Mouse (Mus musculus): ENCODE measurements around the gene Car6.
A peak's percentile ranks its signal among the peaks of the same experiment; 100 is the strongest.

Gene Car6

GRCm38 (mm10) chr4:150177122-150177521 lies 24.0 kb downstream of the Car6 start:
- DNase-seq, result no peak

GRCm38 (mm10) chr4:150176535-150176934 lies 24.6 kb downstream of the Car6 start:
- peak; percentile 42 for DNase-seq

- no peak for DNase-seq
Observed at GRCm38 (mm10) chr4:150174027-150174426, 27.1 kb downstream of the Car6 start.

- peak; percentile 45 for DNase-seq
Observed at GRCm38 (mm10) chr4:150173281-150173680, 27.9 kb downstream of the Car6 start.

GRCm38 (mm10) chr4:150172107-150172506 lies 29.0 kb downstream of the Car6 start:
- no peak for DNase-seq

- DNase-seq, result no peak
Observed at GRCm38 (mm10) chr4:150168406-150168805, 32.7 kb downstream of the Car6 start.

- DNase-seq, result no peak
Observed at GRCm38 (mm10) chr4:150164875-150165274, 36.3 kb downstream of the Car6 start.

- DNase-seq, result no peak
Observed at GRCm38 (mm10) chr4:150162561-150163169, 38.5 kb downstream of the Car6 start.

GRCm38 (mm10) chr4:150159458-150159857 lies 41.7 kb downstream of the Car6 start:
- DNase-seq, result no peak

GRCm38 (mm10) chr4:150157348-150157882 lies 43.7 kb downstream of the Car6 start:
- no peak for DNase-seq

- DNase-seq, result no peak
Observed at GRCm38 (mm10) chr4:150155731-150156130, 45.4 kb downstream of the Car6 start.

- no peak for DNase-seq
Observed at GRCm38 (mm10) chr4:150155301-150155700, 45.8 kb downstream of the Car6 start.

- DNase-seq, result no peak
Observed at GRCm38 (mm10) chr4:150152483-150152882, 48.6 kb downstream of the Car6 start.

- no peak for DNase-seq
Observed at GRCm38 (mm10) chr4:150151045-150151444, 50.1 kb downstream of the Car6 start.

GRCm38 (mm10) chr4:150146286-150146685 lies 54.8 kb downstream of the Car6 start:
- no peak for DNase-seq

GRCm38 (mm10) chr4:150144242-150144641 lies 56.9 kb downstream of the Car6 start:
- DNase-seq, result no peak

GRCm38 (mm10) chr4:150140346-150140745 lies 60.8 kb downstream of the Car6 start:
- DNase-seq, result no peak

GRCm38 (mm10) chr4:150139090-150139489 lies 62.0 kb downstream of the Car6 start:
- no peak for DNase-seq

GRCm38 (mm10) chr4:150138084-150138543 lies 63.0 kb downstream of the Car6 start:
- DNase-seq, result peak; percentile 19

- no peak for DNase-seq
Observed at GRCm38 (mm10) chr4:150137368-150138083, 63.6 kb downstream of the Car6 start.
